Mouse (Mus musculus): Measurements from ENCODE around the gene Atxn1. TPM values are rescaled to one million over a fixed set of nuclear protein-coding genes. Genes with fewer than 3 reads are reported as not detected.

The Atxn1 gene
- polyA plus RNA-seq, 1 experiment from 2014 or later: 8.2 TPM

DNA sequence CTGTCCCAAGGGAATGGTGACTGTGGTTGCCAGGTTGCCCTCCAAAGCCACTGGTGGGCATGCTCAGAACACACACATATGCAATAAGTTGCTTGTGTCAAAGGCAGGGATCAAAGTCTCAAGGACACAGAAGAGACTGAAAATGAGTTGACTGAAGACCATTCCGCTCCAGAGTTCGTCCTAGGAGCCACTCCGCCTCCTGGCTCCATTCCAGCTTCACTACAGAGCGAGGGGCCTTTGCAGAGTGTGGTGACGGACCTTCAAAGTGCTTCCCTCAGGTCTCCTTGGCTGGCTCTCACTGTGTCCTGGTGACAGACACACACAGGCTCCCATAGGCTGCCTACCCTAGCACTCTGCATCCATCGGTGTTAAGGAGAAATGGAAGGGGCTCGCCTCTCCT, 411.1 kb downstream of the Atxn1 start:
- no peak overlapping the region for H3K27ac ChIP-seq (replicated peaks)
- H3K9ac ChIP-seq: no peak overlapping the region
- no peaks in the 10 kb centered on the region for H3K27me3 ChIP-seq
- H3K4me2 ChIP-seq: no peak overlapping the region
- 65% methylated on average over 7 of the region's 7 CpGs for WGBS
- no peak overlapping the region for H3K4me3 ChIP-seq
- ATAC-seq (ENCODE audit: low read depth): no peak
- H3K4me1 ChIP-seq (replicated peaks): peaks cover 7% of the 10 kb centered on the region; the same call in 1 of the 2 replicates
- H3K36me3 ChIP-seq: peaks cover 7% of the 10 kb centered on the region; the same call in 1 of the 2 replicates
- H3K9me3 ChIP-seq: no peaks in the 10 kb centered on the region

DNA sequence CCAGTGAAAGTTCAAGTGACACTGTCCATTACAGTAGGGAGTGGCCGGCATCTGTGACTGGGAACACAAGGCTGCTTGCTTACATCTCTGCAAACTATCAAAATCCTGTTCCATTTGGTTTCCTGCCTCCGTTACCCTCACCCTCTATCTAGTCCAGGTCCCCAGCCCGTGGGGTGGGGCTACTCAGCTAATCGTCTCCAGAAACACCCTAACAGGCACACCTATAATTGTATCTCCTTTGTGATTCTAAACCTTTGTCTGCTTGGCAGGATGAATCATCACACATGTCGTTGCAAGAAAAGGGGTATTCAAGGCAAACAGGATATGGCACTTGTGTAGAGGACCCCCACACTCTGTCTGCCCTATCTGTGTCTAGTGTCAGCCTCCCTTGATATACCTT, 417.3 kb downstream of the Atxn1 start:
- ATAC-seq (ENCODE audit: low read depth): no peak
- 69% methylated on average over 5 of the region's 5 CpGs for WGBS
- Histone ChIP-seq H3K9ac (no peak overlapping the region), H3K4me1 (replicated peaks) (no peaks in the 10 kb centered on the region), H3K27me3 (no peaks in the 10 kb centered on the region), H3K9me3 (no peaks in the 10 kb centered on the region), H3K4me3 (no peak overlapping the region), H3K4me2 (no peak overlapping the region), H3K27ac (replicated peaks) (no peak overlapping the region), H3K36me3 (no peaks in the 10 kb centered on the region)

DNA sequence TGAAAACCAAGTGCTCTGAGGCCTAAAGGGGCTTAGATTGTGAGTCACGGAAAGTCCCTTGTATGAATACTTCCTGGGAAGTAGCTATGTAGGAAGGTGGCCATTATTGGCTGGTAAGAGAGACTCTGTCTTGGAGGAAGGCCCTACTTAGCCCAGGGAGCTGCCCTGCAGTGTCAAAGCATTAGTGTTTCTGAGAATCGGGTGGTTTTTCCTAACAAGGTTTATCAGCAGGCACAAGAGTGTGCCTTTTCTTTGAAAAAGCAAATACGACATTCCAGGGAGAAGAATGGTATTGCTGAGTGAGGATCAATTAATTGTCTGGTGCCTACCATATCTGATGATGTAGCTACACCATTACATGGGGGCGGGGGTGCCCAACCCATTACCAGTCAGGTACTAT, 417.9 kb downstream of the Atxn1 start:
- Histone ChIP-seq H3K4me2 (no peak overlapping the region), H3K4me1 (replicated peaks) (no peaks in the 10 kb centered on the region), H3K4me3 (no peak overlapping the region), H3K27ac (replicated peaks) (no peak overlapping the region), H3K9ac (no peak overlapping the region), H3K36me3 (0 out of 2 replicates have a peak, but pooled peaks cover 6% of the 10 kb centered on the region), H3K9me3 (no peaks in the 10 kb centered on the region), H3K27me3 (no peaks in the 10 kb centered on the region)
- WGBS: 92% methylated on average over 4 of the region's 4 CpGs
- no peak for ATAC-seq (ENCODE audit: low read depth)

DNA sequence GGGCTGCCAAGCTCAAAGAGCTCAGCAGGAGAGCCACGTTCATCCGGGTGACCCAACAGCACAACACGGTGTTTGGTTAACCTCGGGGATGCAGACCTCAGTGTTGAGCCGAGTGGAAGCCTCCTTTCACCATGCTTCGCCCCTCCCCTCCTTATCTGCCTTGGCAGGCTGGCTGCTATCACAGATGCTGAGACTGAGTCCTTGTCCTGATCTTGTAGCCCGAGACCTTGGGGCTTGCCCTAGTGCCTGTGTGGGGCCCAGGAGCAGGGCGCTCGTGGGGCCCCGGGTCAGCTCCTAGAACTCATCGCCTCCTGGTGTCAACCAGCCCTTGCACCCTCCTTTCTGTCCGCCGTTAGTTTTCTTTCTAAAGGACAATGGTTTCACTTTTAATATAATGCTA, 418.8 kb downstream of the Atxn1 start:
- Histone ChIP-seq H3K4me1 (replicated peaks) (no peaks in the 10 kb centered on the region), H3K4me2 (no peak overlapping the region), H3K9ac (no peak overlapping the region), H3K4me3 (no peak overlapping the region), H3K27ac (replicated peaks) (no peak overlapping the region), H3K9me3 (peaks cover 4% of the 10 kb centered on the region; the same call in 1 of the 2 replicates), H3K36me3 (0 out of 2 replicates have a peak, but pooled peaks cover 7% of the 10 kb centered on the region), H3K27me3 (no peaks in the 10 kb centered on the region)
- no peak for ATAC-seq (ENCODE audit: low read depth)
- WGBS: 84% methylated on average over 13 of the region's 13 CpGs

DNA sequence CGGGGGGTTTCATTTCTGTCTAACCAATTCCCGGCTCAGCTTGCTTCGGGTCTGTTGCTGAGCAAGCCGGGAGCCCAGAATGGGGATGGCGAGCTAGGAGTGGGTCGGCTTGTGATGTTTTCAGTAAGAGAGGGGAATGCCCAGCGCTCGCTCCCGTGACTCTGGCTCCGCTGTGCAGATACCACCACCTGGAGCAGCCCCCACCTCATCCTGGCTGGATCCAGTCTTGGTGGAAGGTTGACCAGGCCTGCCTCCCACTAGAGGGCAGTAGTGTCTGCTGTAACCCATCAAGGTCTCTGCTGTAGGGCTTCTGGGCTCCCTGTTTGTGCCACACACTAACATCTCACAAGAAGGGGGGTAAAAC, 425.6 kb downstream of the Atxn1 start:
- peak overlapping the region; percentile 70 for H3K9ac ChIP-seq

DNA sequence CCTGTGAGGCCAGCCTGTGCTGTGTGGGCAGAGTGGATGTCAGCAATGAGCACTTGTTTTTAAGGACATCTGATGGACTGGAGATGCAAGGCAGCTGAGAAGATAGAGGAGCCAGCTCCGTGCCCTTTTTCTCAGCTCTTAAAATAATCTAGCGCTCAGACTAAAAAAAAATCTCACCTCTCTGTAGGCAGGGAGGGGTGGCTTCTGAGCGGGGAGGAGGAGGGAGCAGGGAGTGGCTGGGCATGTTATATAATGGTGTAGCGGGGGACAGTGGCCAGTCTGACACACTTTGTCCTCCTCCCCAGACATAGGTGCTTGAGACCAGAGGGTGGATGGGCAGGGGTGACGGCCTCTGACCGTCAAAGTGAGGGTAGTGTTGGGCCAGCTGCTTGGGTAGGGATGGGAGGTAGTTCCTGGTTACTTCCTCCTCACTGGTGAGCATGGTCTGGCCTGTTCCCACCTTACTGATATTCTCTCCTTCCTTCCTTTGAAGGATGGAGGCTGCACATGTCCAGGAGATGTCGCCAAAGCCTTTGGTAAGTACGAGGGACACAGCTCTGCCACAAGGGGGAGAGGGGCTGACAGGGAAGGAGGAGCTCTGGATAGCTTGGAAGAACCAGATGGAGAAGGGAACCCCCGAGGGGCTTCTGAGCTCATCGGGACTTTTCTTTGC, 426.1 kb downstream of the Atxn1 start:
- Histone ChIP-seq H3K9ac (peak overlapping the region; percentile 70), H3K36me3 (peaks cover 11% of the 10 kb centered on the region; the same call in 1 of the 2 replicates), H3K4me3 (peak overlapping the region; percentile 41), H3K27ac (replicated peaks) (peak overlapping the region; percentile 82), H3K27me3 (no peaks in the 10 kb centered on the region), H3K9me3 (peaks cover 4% of the 10 kb centered on the region; the same call in 1 of the 2 replicates), H3K4me1 (replicated peaks) (peaks cover 15% of the 10 kb centered on the region), H3K4me2 (peak overlapping the region; percentile 66)
- peak; percentile 95 for ATAC-seq (ENCODE audit: low read depth)
- 35% methylated on average over 10 of the region's 10 CpGs for WGBS

More for the DNA sequence above, 425.6 kb downstream of the Atxn1 start:
- Histone ChIP-seq H3K36me3 (peaks cover 11% of the 10 kb centered on the region; the same call in 1 of the 2 replicates), H3K4me2 (peak overlapping the region; percentile 66), H3K4me3 (peak overlapping the region; percentile 41), H3K9me3 (peaks cover 4% of the 10 kb centered on the region; the same call in 1 of the 2 replicates), H3K4me1 (replicated peaks) (peaks cover 15% of the 10 kb centered on the region), H3K27me3 (no peaks in the 10 kb centered on the region), H3K27ac (replicated peaks) (peak overlapping the region; percentile 82)
- ATAC-seq (ENCODE audit: low read depth): peak; percentile 94
- 4% methylated on average over 10 of the region's 10 CpGs for WGBS

DNA sequence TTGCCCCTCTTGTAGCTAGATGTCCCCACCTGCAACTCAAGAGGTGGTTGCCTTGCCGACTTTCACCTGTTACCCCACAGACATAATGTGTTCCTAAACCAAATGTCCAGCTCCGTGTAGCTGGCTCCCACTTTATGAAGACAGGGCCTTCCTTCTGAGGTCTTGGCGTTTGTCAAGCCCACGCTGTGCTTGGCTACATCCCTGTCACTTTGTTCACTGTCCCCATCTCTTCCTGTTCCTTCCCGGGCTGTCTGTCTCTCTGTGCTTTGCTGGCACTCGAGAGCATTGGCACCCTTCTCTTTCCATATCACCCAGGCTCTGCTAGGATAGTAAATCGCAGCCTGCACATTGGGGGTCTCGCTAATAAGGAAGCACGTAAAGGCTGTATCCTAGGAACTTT, 426.7 kb downstream of the Atxn1 start:
- Histone ChIP-seq H3K27me3 (no peaks in the 10 kb centered on the region), H3K36me3 (peaks cover 11% of the 10 kb centered on the region; the same call in 1 of the 2 replicates), H3K27ac (replicated peaks) (no peak overlapping the region), H3K4me2 (no peak overlapping the region), H3K9me3 (peaks cover 4% of the 10 kb centered on the region; the same call in 1 of the 2 replicates), H3K4me1 (replicated peaks) (peaks cover 15% of the 10 kb centered on the region), H3K9ac (no peak overlapping the region), H3K4me3 (no peak overlapping the region)
- no peak for ATAC-seq (ENCODE audit: low read depth)
- 85% methylated on average over 9 of the region's 9 CpGs for WGBS

DNA sequence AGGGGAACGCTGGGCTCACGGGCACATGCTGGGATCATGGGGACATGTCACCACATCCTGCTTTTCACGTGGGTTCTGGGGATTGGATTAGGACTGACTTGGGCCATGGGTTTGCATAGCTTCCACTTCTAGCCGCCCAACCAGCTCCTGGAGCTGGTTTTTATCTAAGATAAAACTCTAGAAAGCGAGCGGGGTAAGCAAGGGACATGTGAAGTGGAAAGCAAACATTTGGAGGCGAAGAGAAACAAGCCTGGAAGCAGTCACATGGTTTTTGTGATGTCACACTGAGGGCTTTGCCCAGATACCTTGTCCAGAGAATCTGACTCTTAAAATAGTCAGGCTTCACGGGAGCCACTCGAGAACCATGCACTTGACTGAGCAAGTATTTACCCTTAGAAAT, 427.7 kb downstream of the Atxn1 start:
- Histone ChIP-seq H3K4me3 (no peak overlapping the region), H3K36me3 (peaks cover 7% of the 10 kb centered on the region; the same call in 1 of the 2 replicates), H3K9ac (no peak overlapping the region), H3K27me3 (no peaks in the 10 kb centered on the region), H3K4me2 (no peak overlapping the region), H3K9me3 (peaks cover 4% of the 10 kb centered on the region; the same call in 1 of the 2 replicates), H3K27ac (replicated peaks) (no peak overlapping the region), H3K4me1 (replicated peaks) (peaks cover 15% of the 10 kb centered on the region)
- 88% methylated on average over 9 of the region's 9 CpGs for WGBS
- ATAC-seq (ENCODE audit: low read depth): no peak

DNA sequence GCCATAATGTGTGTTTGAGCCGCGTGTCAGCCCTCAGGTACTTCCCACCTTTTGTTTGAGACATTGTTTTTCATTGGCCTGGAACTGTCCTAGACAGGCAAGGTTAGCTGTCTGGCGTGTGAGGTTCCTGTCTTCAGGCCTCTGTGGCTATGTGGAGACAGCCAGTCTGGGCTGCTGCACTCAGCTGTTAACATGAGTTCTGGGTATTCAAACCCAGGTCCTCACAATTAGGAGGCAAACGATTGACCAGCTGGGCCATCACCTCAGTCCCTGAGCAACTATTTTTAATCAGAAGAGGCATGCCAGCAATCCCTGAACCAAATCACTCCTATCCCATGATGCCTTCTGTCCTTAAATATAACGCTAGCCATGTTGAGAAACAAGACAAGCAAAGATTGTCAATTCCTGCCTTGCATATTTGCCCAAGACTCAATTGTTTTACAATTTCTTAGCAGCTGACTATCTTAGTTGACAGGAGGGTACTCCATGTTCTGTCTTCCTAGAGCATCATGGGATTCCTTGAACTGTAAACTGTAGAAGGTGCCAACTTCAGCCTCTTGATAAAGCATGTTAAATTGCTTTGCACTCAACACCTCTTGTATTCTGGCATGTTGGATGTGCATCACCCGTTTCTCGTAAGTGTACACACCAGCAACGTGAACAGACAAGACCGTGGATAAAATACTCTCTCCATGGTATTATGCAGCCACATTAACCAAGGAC, 428.9 kb downstream of the Atxn1 start:
- no peaks in the 10 kb centered on the region for H3K27me3 ChIP-seq
- H3K4me3 ChIP-seq: no peak overlapping the region
- peaks cover 19% of the 10 kb centered on the region for H3K4me1 ChIP-seq (replicated peaks)
- no peaks in the 10 kb centered on the region for H3K9me3 ChIP-seq
- ATAC-seq (ENCODE audit: low read depth): no peak
- H3K27ac ChIP-seq (replicated peaks): no peak overlapping the region
- H3K9ac ChIP-seq: no peak overlapping the region
- 91% methylated on average over 9 of the region's 9 CpGs for WGBS
- peaks cover 4% of the 10 kb centered on the region; the same call in 1 of the 2 replicates for H3K36me3 ChIP-seq
- H3K4me2 ChIP-seq: no peak overlapping the region

DNA sequence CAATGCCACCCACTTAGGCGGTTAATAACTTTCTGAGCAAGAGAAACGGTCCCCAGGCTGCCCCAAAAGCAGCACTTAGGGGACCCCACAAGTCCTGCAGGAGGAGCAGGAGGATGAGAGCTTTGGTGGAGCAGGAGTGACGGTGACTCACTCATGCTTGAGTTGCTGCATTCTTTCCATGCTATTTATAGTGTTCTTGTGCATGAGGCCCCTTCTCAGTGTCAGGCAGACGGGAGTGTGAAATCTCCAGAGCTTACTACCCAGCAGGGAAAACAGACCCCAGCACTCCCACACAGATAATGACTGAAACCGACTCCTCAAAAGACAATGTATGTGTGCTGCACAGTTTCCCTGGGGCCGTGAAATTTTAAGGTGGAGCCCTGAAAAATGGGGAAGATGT, 434.1 kb downstream of the Atxn1 start:
- Histone ChIP-seq H3K27ac (replicated peaks) (no peak overlapping the region; the same call in 1 of the 2 replicates), H3K9ac (no peak overlapping the region), H3K4me2 (no peak overlapping the region), H3K27me3 (no peaks in the 10 kb centered on the region), H3K4me3 (no peak overlapping the region), H3K9me3 (no peaks in the 10 kb centered on the region), H3K4me1 (replicated peaks) (peaks cover 25% of the 10 kb centered on the region), H3K36me3 (no peaks in the 10 kb centered on the region)
- ATAC-seq (ENCODE audit: low read depth): no peak
- 20% methylated on average over 6 of the region's 6 CpGs for WGBS

DNA sequence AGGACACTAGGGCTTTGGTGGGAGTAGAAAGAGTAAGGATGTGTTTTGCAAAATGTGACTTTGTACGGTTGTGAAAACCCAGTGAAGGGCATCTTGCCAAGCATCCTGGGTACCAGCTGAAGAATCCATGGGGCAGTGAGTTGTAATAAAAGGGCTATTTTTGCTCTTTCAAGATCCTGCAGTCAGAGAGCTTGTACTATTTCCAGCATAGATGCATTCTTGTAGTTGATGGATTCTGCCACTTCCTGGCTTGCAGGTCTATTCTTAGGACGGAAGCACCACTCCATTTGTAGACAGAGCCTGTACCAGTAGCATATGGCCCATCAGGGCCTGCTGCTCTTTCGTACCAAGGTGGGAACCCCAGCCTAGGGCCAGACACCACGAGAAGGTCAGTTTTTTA, 436.0 kb downstream of the Atxn1 start:
- no peaks in the 10 kb centered on the region for H3K27me3 ChIP-seq
- 77% methylated on average over 4 of the region's 4 CpGs for WGBS
- no peak overlapping the region for H3K9ac ChIP-seq
- H3K27ac ChIP-seq (replicated peaks): no peak overlapping the region
- no peaks in the 10 kb centered on the region for H3K36me3 ChIP-seq
- H3K4me2 ChIP-seq: no peak overlapping the region
- no peaks in the 10 kb centered on the region for H3K9me3 ChIP-seq
- peaks cover 25% of the 10 kb centered on the region for H3K4me1 ChIP-seq (replicated peaks)
- no peak for ATAC-seq (ENCODE audit: low read depth)
- no peak overlapping the region for H3K4me3 ChIP-seq

DNA sequence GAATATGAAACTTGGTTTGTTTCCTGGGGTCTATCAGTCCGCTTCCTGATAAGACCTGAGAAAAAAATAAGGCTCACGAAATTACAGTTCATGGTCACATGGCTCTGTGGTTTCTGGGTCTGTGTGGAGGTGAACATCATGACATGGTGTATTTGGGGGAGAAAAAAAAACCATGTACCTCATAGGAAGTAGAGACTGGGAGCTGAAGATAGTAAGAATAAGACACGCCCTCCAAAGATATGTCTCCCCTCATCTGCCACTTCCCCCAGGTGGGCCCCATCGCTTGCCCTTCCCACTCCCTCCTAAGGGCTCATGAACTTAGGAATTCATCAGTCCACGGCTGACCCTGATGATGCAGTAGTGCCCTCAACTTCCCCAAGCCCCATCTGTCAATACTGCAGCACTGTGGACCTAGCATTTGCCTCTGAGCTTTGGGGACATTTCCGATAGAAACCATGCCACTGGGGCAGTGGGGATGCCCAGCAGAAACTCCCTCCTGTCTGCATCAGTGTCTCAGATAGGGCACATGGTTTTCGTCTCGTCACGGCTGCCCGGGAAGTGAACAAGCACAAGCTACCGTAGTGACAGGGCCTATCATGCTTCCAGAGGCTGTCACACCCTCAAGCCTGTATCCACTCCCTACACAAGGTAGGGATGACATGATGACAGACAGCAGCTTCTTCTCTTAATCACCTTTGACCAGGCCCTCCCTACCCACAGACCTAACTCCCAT, 437.4 kb downstream of the Atxn1 start:
- ATAC-seq (ENCODE audit: low read depth): no peak

More for the DNA sequence above, 437.4 kb downstream of the Atxn1 start:
- Histone ChIP-seq H3K27me3 (no peaks in the 10 kb centered on the region), H3K27ac (replicated peaks) (no peak overlapping the region; the same call in 1 of the 2 replicates), H3K36me3 (0 out of 2 replicates have a peak, but pooled peaks cover 4% of the 10 kb centered on the region), H3K4me3 (no peak overlapping the region), H3K9me3 (no peaks in the 10 kb centered on the region), H3K4me1 (replicated peaks) (peaks cover 25% of the 10 kb centered on the region), H3K9ac (no peak overlapping the region), H3K4me2 (no peak overlapping the region)
- WGBS: 89% methylated on average over 11 of the region's 11 CpGs

Measured in neural tube, embryonic 13.5 days (tissue).